Mouse (Mus musculus) MEL (cell line): ENCODE results near the gene Mpp5.

Source experiments
- CTCF ChIP-seq, 3 experiments: IDR thresholded peaks in 2 of 3; conservative IDR thresholded peaks in 1 of 3; 2 replicates each; pipeline ENCODE4 v1.5.1; 2011 to 2012; ENCODE audit warnings: low read length in 3 of 3, low read depth in 2 of 3, mild to moderate bottlenecking in 2 of 3, improper control_type of control experiment in 1 of 3, inconsistent platforms in 1 of 3, mixed read lengths in 1 of 3, moderate library complexity in 1 of 3; ENCODE audit not compliant: control insufficient read depth in 1 of 3, insufficient read depth in 1 of 3, poor library complexity in 1 of 3, severe bottlenecking in 1 of 3
- ELF1 ChIP-seq: IDR thresholded peaks from 2 replicates; pipeline ENCODE4 v1.6.1; 2014; ENCODE audit warnings: low read depth, mild to moderate bottlenecking, inconsistent platforms, low read length, improper control_type of control experiment, moderate library complexity
- EP300 ChIP-seq, 2 experiments: IDR thresholded peaks; 2 replicates each; pipeline ENCODE4 v1.6.1; 2011; ENCODE audit warnings: improper control_type of control experiment in 2 of 2, low read length in 2 of 2, low read depth in 1 of 2, mild to moderate bottlenecking in 1 of 2
- ETS1 ChIP-seq: IDR thresholded peaks from 2 replicates; pipeline ENCODE4 v1.6.1; 2012; ENCODE audit warnings: low read depth, mild to moderate bottlenecking, inconsistent platforms, low read length, improper control_type of control experiment, moderate library complexity
- HCFC1 ChIP-seq: IDR thresholded peaks from 2 replicates; pipeline ENCODE4 v1.6.1; 2012; ENCODE audit warnings: low read depth, mild to moderate bottlenecking, inconsistent platforms, low read length, improper control_type of control experiment, moderate library complexity
- RAD21 ChIP-seq: IDR thresholded peaks from 2 replicates; pipeline ENCODE4 v1.6.1; 2011; ENCODE audit warnings: mild to moderate bottlenecking, low read depth, low read length, improper control_type of control experiment
- USF1 ChIP-seq: IDR thresholded peaks from 2 replicates; pipeline ENCODE4 v1.6.1; 2014; ENCODE audit warnings: low read depth, mild to moderate bottlenecking, inconsistent platforms, low read length, improper control_type of control experiment, moderate library complexity
- ZKSCAN1 ChIP-seq: IDR thresholded peaks from 2 replicates; pipeline ENCODE4 v1.6.1; 2012; ENCODE audit warnings: low read depth, mild to moderate bottlenecking, inconsistent platforms, low read length, improper control_type of control experiment, moderate library complexity
- ZNF384 ChIP-seq: IDR thresholded peaks from 2 replicates; pipeline ENCODE4 v1.6.1; 2012; ENCODE audit warnings: low read depth, mild to moderate bottlenecking, inconsistent platforms, low read length, improper control_type of control experiment

- TF ChIP-seq CTCF (IDR thresholded peaks at IDR 0.05 in 2 of 3, conservative IDR thresholded peaks at IDR 0.05 in 1 of 3; ENCODE audit: control insufficient read depth in 1 of 3, insufficient read depth in 1 of 3, low read depth in 2 of 3, low read length in 3 of 3, poor library complexity in 1 of 3, severe bottlenecking in 1 of 3) (no peak), EP300 (IDR thresholded peaks at IDR 0.05; ENCODE audit: low read depth in 1 of 2, low read length in 2 of 2) (no peak), ETS1 (no peak), ZKSCAN1 (no peak), RAD21 (no peak), ZNF384 (no peak), HCFC1 (no peak), ELF1 (no peak), USF1 (no peak)
Measured at GRCm38 (mm10) chr12:78890062-78890461, 141.4 kb downstream of the Mpp5 start.
